Comparison of ENCODE assay signal across 8 mouse cellular contexts in genomic region chr4:149723855-149724731, GRCm38 (mm10). TPM values are rescaled to one million over a fixed set of nuclear protein-coding genes. Genes with fewer than 3 reads are reported as not detected.
DNase-seq lines count a peak whose midpoint lies in the region; ATAC-seq lines count a peak whose summit lies in the region.

No protein-coding gene starts in this region.

- 0 out of 2 replicates have a peak overlapping the region, but pooled peaks have one; percentile 22 for H3K27ac ChIP-seq in hindbrain, embryonic 15.5 days (replicated peaks)

- peak; percentile 67 for DNase-seq in left cerebral cortex, postnatal 4 days
- DNase-seq in left cerebral cortex, postnatal 14 days (ENCODE audit: low spot score in 2 of 2), result no peak
- peak; percentile 52 for DNase-seq in NIH3T3 (ENCODE audit: low read depth)
- peak; percentile 47 for DNase-seq in embryo, embryonic 10.5 days (ENCODE audit: low spot score)
- peak; percentile 52 to 71 for DNase-seq in lung, adult 18-20 months
- peak; percentile 61 for DNase-seq in retina, postnatal 7 days (ENCODE audit: low read depth, low spot score)
- DNase-seq in layer of hippocampus, postnatal 14 days (ENCODE audit: low spot score in 2 of 2), result no peak

- H3K9me3 ChIP-seq in hindbrain, embryonic 15.5 days, result no peaks in the 10 kb centered on the region

- H3K9ac ChIP-seq in hindbrain, embryonic 15.5 days, result no peak overlapping the region

- intact Hi-C loops in left cerebral cortex, postnatal 4 days (cut with DNase I), result no loop called here
- intact Hi-C loops in left cerebral cortex, postnatal 14 days (cut with DNase I), result no loop called here

- H3K4me1 ChIP-seq in hindbrain, embryonic 15.5 days (replicated peaks), result peaks cover 27% of the 10 kb centered on the region

- WGBS in hindbrain, embryonic 15.5 days, result 66% methylated on average over 17 of the region's 17 CpGs

- H3K36me3 ChIP-seq in hindbrain, embryonic 15.5 days, result peaks cover 55% of the 10 kb centered on the region

- ATAC-seq in hindbrain, embryonic 15.5 days (ENCODE audit: low FRiP score, low read depth), result no peak

- no peaks in the 10 kb centered on the region for H3K27me3 ChIP-seq in hindbrain, embryonic 15.5 days

- no peak overlapping the region for H3K4me3 ChIP-seq in hindbrain, embryonic 15.5 days

- H3K4me2 ChIP-seq in hindbrain, embryonic 15.5 days, result no peak overlapping the region

RNA-seq across cellular contexts. Expression of gene Tmem201, which starts 13.8 kb away (rescaled TPM):
- total RNA-seq in left cerebral cortex, postnatal 4 days (2021), result 10 to 100 TPM; 57.8 to 60.1 TPM
- total RNA-seq in left cerebral cortex, postnatal 14 days (2021), result 10 to 100 TPM; 63.9 to 66.8 TPM
- polyA plus RNA-seq in hindbrain, embryonic 15.5 days (2015; fragmentation: Nextera tagmentation; extraction: Ambion mirVana), result 44.2 and 53.3 TPM in 2 replicates
- 10 to 100 TPM; 64.8 to 69.1 TPM for total RNA-seq in layer of hippocampus, postnatal 14 days (2021)

RNA-seq across cellular contexts. Expression of gene Pik3cd, which starts 21.7 kb away (rescaled TPM):
- total RNA-seq in left cerebral cortex, postnatal 4 days (2021), result 10 to 100 TPM; 46.2 to 53.7 TPM
- total RNA-seq in left cerebral cortex, postnatal 14 days (2021), result 10 to 100 TPM; 21.2 to 25.0 TPM
- polyA plus RNA-seq in hindbrain, embryonic 15.5 days (2015; fragmentation: Nextera tagmentation; extraction: Ambion mirVana), result 15.3 and 16.6 TPM in 2 replicates
- total RNA-seq in layer of hippocampus, postnatal 14 days (2021), result 10 to 100 TPM; 25.2 to 27.7 TPM

RNA-seq across cellular contexts. Expression of gene Slc25a33, which starts 50.0 kb away (rescaled TPM):
- total RNA-seq in left cerebral cortex, postnatal 4 days (2021), result 10 to 100 TPM; 18.6 to 19.4 TPM
- 10 to 100 TPM; 33.6 to 38.2 TPM for total RNA-seq in left cerebral cortex, postnatal 14 days (2021)
- polyA plus RNA-seq in hindbrain, embryonic 15.5 days (2015; fragmentation: Nextera tagmentation; extraction: Ambion mirVana), result 32.7 and 36.5 TPM in 2 replicates
- total RNA-seq in layer of hippocampus, postnatal 14 days (2021), result 10 to 100 TPM; 37.6 to 40.3 TPM

Comparison
In these comparisons a context has a peak if more than half of its experiments do, and no peak if none do; other contexts are left out.
1. DNase-seq: peak in left cerebral cortex, postnatal 4 days (single experiment), NIH3T3 (single experiment), embryo, embryonic 10.5 days (single experiment), lung, adult 18-20 months (2 of 2) and retina, postnatal 7 days (single experiment); none in left cerebral cortex, postnatal 14 days (0 of 2) and layer of hippocampus, postnatal 14 days (0 of 2).